Mouse (Mus musculus) lung, adult 2 months (tissue): ENCODE measurements around the gene Cbfa2t3.

Source experiments
- CTCF ChIP-seq: fragments of 200-500 bp; IDR thresholded peaks from 2 replicates; pipeline ENCODE4 v1.5.1; 2011; ENCODE audit warnings: mild to moderate bottlenecking, low read length, control low read depth; ENCODE audit not compliant: insufficient read depth
- POLR2A ChIP-seq: fragments of 200-500 bp; IDR thresholded peaks from 2 replicates; pipeline ENCODE4 v1.6.1; 2011; ENCODE audit warnings: low read depth, mild to moderate bottlenecking, control low read depth, low read length, borderline replicate concordance; ENCODE audit errors: extremely low read depth

DNA sequence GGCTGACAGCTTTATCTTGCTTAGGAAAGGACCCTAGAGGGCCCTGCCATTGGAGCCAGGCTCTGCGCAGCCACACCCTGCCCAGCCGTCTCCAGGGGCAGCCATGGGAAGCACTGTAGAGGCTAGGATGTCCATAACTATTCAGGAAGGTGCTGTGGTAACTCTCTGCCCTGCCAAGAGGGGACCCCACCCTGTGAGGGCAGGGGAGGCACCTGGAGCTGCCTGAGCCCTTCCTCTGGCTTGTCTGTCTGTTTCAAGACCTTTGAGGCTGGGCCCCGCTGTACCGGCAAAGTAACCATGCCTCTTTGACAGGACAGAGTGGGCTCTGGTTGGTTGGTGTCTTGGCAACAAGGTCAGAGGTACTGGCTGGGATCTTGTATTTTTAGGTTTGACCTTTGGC lies 58.1 kb downstream of the Cbfa2t3 start:
- TF ChIP-seq POLR2A (no peak), CTCF (no peak)
